Mouse (Mus musculus): ENCODE measurements at regions not wholly inside any gene's neighbourhood (a gene's known extent, or its start where the extent isn't known, plus 50 kb on each side); places are given as distances from the start of the nearest gene placed in this dataset.

- DNase-seq, result no peak
Measured at GRCm38 (mm10) chr1:187413881-187414280, 194.7 kb upstream of the Esrrg start.

GRCm38 (mm10) chr1:187418186-187419140 is 190.1 kb upstream of the Esrrg start:
- DNase-seq, result no peak

GRCm38 (mm10) chr1:187428536-187429215 is 179.9 kb upstream of the Esrrg start:
- no peak for DNase-seq

- no peak for DNase-seq
Measured at GRCm38 (mm10) chr1:187433716-187434634, 174.6 kb upstream of the Esrrg start.

GRCm38 (mm10) chr1:187439170-187439914 is 169.2 kb upstream of the Esrrg start:
- no peak for DNase-seq

GRCm38 (mm10) chr1:187441668-187442193 is 166.9 kb upstream of the Esrrg start:
- DNase-seq, result no peak

GRCm38 (mm10) chr1:187446511-187446910 is 162.1 kb upstream of the Esrrg start:
- no peak for DNase-seq

GRCm38 (mm10) chr1:187448173-187448572 is 160.4 kb upstream of the Esrrg start:
- DNase-seq, result peak; percentile 14 to 19

GRCm38 (mm10) chr1:187450106-187450505 is 158.5 kb upstream of the Esrrg start:
- DNase-seq, result no peak

- DNase-seq, result peak; percentile 51 to 53
Measured at GRCm38 (mm10) chr1:187452189-187452588, 156.4 kb upstream of the Esrrg start.

- no peak for DNase-seq
Measured at GRCm38 (mm10) chr1:187454431-187454830, 154.2 kb upstream of the Esrrg start.

GRCm38 (mm10) chr1:187484821-187485220 is 123.8 kb upstream of the Esrrg start:
- DNase-seq, result no peak

GRCm38 (mm10) chr1:187487948-187488690 is 120.5 kb upstream of the Esrrg start:
- no peak for DNase-seq

- DNase-seq, result no peak
Measured at GRCm38 (mm10) chr1:187489452-187489851, 119.1 kb upstream of the Esrrg start.

GRCm38 (mm10) chr1:187505368-187505767 is 103.2 kb upstream of the Esrrg start:
- DNase-seq, result no peak

GRCm38 (mm10) chr1:187507217-187507616 is 101.4 kb upstream of the Esrrg start:
- DNase-seq, result no peak

- DNase-seq, result no peak
Measured at GRCm38 (mm10) chr1:187531349-187531922, 77.2 kb upstream of the Esrrg start.

GRCm38 (mm10) chr1:187536263-187536662 is 72.3 kb upstream of the Esrrg start:
- no peak for DNase-seq

- no peak for DNase-seq
Measured at GRCm38 (mm10) chr1:187556718-187557117, 51.9 kb upstream of the Esrrg start.

Data from B cell, adult 2 months (primary cell).